Mouse (Mus musculus): Measurements from ENCODE around the gene Fgfbp3. TPM values are rescaled to one million over a fixed set of nuclear protein-coding genes. Genes with fewer than 3 reads are reported as not detected.

Fgfbp3 gene
- polyA plus RNA-seq, 1 experiment: 4.9 TPM

- Histone ChIP-seq H3K36me3 (ENCODE audit: control insufficient read depth, insufficient read depth, low read length) (no peaks in the 10 kb centered on the region), H3K4me3 (ENCODE audit: low read depth, low read length) (no peak overlapping the region), H3K4me1 (ENCODE audit: control insufficient read depth, insufficient read depth, insufficient read length, low read length) (no peaks in the 10 kb centered on the region), H3K27me3 (ENCODE audit: control insufficient read depth, insufficient read depth, low read length) (no peaks in the 10 kb centered on the region), H3K27ac (ENCODE audit: insufficient read depth, low read depth, low read length) (no peak overlapping the region)
- WGBS: 88% methylated on average over 4 of the region's 4 CpGs
- no peak for TF ChIP-seq POLR2A (IDR thresholded peaks at IDR 0.05; ENCODE audit: low read depth, low read length)
- no peak for TF ChIP-seq CTCF (IDR thresholded peaks at IDR 0.05; ENCODE audit: extremely low read depth, insufficient read length, insufficient replicate concordance, low read depth, low read length)
These were observed 16.9 kb upstream of the Fgfbp3 start for GRCm38 (mm10) chr19:36936285-36936684.

DNA sequence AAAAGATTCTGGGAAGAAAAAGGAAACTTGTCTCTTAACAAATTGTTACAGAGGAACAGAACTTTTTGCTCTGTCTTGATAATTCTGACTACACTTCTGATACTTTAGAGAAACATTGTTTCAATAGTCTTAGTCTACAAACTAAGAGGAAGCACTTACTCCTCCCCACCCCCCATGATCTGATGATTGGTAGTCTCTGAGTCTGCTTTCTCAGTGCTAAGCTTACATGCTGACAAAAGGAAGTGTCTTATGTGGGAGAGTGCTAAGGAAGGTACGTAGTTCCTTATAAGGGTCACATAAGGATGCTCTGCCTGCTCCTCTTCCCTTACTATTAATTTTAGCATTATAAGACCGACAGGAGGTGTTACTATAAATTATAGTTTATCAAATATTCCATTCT lies 13.2 kb upstream of the Fgfbp3 start:
- Histone ChIP-seq H3K36me3 (ENCODE audit: control insufficient read depth, insufficient read depth, low read length) (no peaks in the 10 kb centered on the region), H3K27ac (ENCODE audit: insufficient read depth, low read depth, low read length) (no peak overlapping the region), H3K4me1 (ENCODE audit: control insufficient read depth, insufficient read depth, insufficient read length, low read length) (0 out of 2 replicates have a peak, but pooled peaks cover 1% of the 10 kb centered on the region), H3K4me3 (ENCODE audit: low read depth, low read length) (no peak overlapping the region), H3K27me3 (ENCODE audit: control insufficient read depth, insufficient read depth, low read length) (no peaks in the 10 kb centered on the region)
- WGBS: 80% methylated on average over 2 of the region's 2 CpGs
- TF ChIP-seq POLR2A (IDR thresholded peaks at IDR 0.05; ENCODE audit: low read depth, low read length) (no peak), CTCF (IDR thresholded peaks at IDR 0.05; ENCODE audit: extremely low read depth, insufficient read length, insufficient replicate concordance, low read depth, low read length) (no peak)

- H3K36me3 ChIP-seq (ENCODE audit: control insufficient read depth, insufficient read depth, low read length): no peaks in the 10 kb centered on the region
- H3K4me3 ChIP-seq (ENCODE audit: low read depth, low read length): no peak overlapping the region
- H3K27me3 ChIP-seq (ENCODE audit: control insufficient read depth, insufficient read depth, low read length): no peaks in the 10 kb centered on the region
- no peak overlapping the region for H3K27ac ChIP-seq (ENCODE audit: insufficient read depth, low read depth, low read length)
- 0 out of 2 replicates have a peak, but pooled peaks cover 1% of the 10 kb centered on the region for H3K4me1 ChIP-seq (ENCODE audit: control insufficient read depth, insufficient read depth, insufficient read length, low read length)
- no peak for TF ChIP-seq CTCF (IDR thresholded peaks at IDR 0.05; ENCODE audit: extremely low read depth, insufficient read length, insufficient replicate concordance, low read depth, low read length)
- no peak for TF ChIP-seq POLR2A (IDR thresholded peaks at IDR 0.05; ENCODE audit: low read depth, low read length)
These were observed 12.7 kb upstream of the Fgfbp3 start for GRCm38 (mm10) chr19:36932097-36932496.

DNA sequence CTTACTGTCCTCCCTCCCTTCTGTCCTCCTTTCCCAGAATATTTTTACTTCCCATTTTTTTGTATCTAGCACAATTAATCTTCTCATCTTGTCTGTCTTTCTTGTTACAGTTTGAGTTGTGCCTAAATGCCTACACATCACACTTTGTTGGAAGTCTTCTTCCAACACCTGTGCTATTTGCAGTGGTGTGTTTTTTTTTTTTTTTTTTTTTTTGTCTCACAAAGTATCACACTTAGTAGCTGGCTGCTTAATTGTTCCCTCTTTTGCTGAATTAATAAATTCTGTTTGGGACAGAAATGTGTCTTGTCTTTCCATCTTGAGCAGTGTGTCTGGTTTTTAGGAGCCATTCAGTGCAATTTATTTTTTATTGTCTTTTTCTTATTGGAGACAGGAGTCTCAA lies 10.4 kb upstream of the Fgfbp3 start:
- Histone ChIP-seq H3K4me3 (ENCODE audit: low read depth, low read length) (no peak overlapping the region), H3K4me1 (ENCODE audit: control insufficient read depth, insufficient read depth, insufficient read length, low read length) (0 out of 2 replicates have a peak, but pooled peaks cover 1% of the 10 kb centered on the region), H3K36me3 (ENCODE audit: control insufficient read depth, insufficient read depth, low read length) (no peaks in the 10 kb centered on the region), H3K27ac (ENCODE audit: insufficient read depth, low read depth, low read length) (no peak overlapping the region), H3K27me3 (ENCODE audit: control insufficient read depth, insufficient read depth, low read length) (no peaks in the 10 kb centered on the region)
- TF ChIP-seq CTCF (IDR thresholded peaks at IDR 0.05; ENCODE audit: extremely low read depth, insufficient read length, insufficient replicate concordance, low read depth, low read length): no peak
- no peak for TF ChIP-seq POLR2A (IDR thresholded peaks at IDR 0.05; ENCODE audit: low read depth, low read length)

DNA sequence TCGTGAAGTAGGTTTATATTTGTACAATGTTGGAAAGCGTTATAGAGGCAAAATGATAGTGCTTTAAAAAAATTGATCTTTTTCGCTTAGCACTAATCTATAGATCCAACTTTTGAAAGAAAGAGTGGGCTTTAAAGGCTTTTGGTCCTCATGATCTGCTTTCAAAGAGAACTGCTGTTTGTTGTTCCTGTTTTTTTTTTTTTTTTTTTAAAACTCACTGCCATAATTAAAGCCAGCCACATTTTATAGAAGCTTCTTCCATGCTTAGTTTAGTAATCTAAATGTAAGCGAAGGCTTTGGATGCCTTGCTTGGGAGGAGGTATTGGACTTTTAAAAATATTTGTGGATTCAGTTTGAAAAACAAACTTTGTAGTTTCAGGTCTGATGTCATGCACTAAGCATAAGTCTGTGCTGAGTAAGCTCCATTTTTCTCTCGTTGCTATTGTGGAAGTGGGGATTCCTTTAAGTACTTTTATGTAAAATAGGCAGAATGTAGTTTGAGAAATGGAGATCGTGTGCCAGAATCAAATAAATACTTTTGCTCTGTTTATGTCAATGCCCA lies 8.5 kb upstream of the Fgfbp3 start:
- no peaks in the 10 kb centered on the region for H3K36me3 ChIP-seq (ENCODE audit: control insufficient read depth, insufficient read depth, low read length)
- no peak for TF ChIP-seq POLR2A (IDR thresholded peaks at IDR 0.05; ENCODE audit: low read depth, low read length)
- TF ChIP-seq CTCF (IDR thresholded peaks at IDR 0.05; ENCODE audit: extremely low read depth, insufficient read length, insufficient replicate concordance, low read depth, low read length): no peak
- H3K4me3 ChIP-seq (ENCODE audit: low read depth, low read length): no peak overlapping the region
- no peak overlapping the region for H3K27ac ChIP-seq (ENCODE audit: insufficient read depth, low read depth, low read length)
- H3K4me1 ChIP-seq (ENCODE audit: control insufficient read depth, insufficient read depth, insufficient read length, low read length): 0 out of 2 replicates have a peak, but pooled peaks cover 1% of the 10 kb centered on the region
- 79% methylated on average over 6 of the region's 6 CpGs for WGBS
- H3K27me3 ChIP-seq (ENCODE audit: control insufficient read depth, insufficient read depth, low read length): no peaks in the 10 kb centered on the region

DNA sequence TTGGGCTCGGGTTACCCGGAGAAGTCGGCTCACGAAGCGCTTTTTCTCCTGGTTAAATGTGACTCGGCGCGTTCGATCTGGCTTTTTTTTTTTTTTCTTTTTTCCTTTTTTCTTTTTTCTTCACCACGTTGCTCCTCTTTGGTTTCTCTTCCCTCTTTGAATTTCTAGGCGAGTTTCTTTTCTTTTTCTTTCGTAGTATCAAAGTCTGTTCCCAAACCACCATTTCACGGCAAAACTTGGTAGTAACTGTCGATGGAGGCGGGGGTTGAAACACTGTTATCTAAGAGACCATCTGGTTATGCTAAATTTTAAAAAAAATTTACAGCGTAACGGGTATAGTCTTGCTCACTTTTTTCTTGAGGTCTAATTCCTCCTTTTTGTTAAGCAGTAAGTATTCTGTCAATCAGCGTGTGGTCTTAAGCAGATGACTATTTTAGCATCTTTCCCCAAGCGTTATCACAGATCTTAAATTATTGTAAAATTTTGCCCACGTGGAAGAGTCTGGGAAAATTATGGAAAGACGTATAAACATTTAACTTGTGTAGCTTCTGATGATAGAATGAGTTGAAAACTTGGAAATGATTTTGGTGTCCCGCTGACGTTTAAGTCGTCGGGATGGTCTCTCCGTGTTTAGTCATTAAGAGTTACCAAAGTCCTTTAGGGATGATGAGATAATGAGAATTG lies 7.3 kb upstream of the Fgfbp3 start:
- no peak for TF ChIP-seq POLR2A (IDR thresholded peaks at IDR 0.05; ENCODE audit: low read depth, low read length)
- TF ChIP-seq CTCF (IDR thresholded peaks at IDR 0.05; ENCODE audit: extremely low read depth, insufficient read length, insufficient replicate concordance, low read depth, low read length): no peak

GRCm38 (mm10) chr19:36925671-36926552 lies 6.5 kb upstream of the Fgfbp3 start, which contains the start of gene Btaf1:
TSS of gene Btaf1 (plus strand) at chr19:36926079.
- 0 out of 2 replicates have a peak, but pooled peaks cover 1% of the 10 kb centered on the region for H3K4me1 ChIP-seq (ENCODE audit: control insufficient read depth, insufficient read depth, insufficient read length, low read length)
- peak within 1 kb of the TSS; percentile 81 for H3K4me3 ChIP-seq (ENCODE audit: low read depth, low read length)
- no peaks in the 10 kb centered on the region for H3K36me3 ChIP-seq (ENCODE audit: control insufficient read depth, insufficient read depth, low read length)
- H3K27ac ChIP-seq (ENCODE audit: insufficient read depth, low read depth, low read length): peak within 1 kb of the TSS; percentile 85
- peak; percentile 69 for TF ChIP-seq POLR2A (IDR thresholded peaks at IDR 0.05; ENCODE audit: low read depth, low read length)
- no peak for TF ChIP-seq CTCF (IDR thresholded peaks at IDR 0.05; ENCODE audit: extremely low read depth, insufficient read length, insufficient replicate concordance, low read depth, low read length)
- no peaks in the 10 kb centered on the region for H3K27me3 ChIP-seq (ENCODE audit: control insufficient read depth, insufficient read depth, low read length)
- under 1% methylated on average over 98 of the region's 98 CpGs for WGBS

More for the DNA sequence above, 7.3 kb upstream of the Fgfbp3 start:
- Histone ChIP-seq H3K36me3 (ENCODE audit: control insufficient read depth, insufficient read depth, low read length) (no peaks in the 10 kb centered on the region), H3K27ac (ENCODE audit: insufficient read depth, low read depth, low read length) (peak overlapping the region; percentile 85), H3K4me3 (ENCODE audit: low read depth, low read length) (peak overlapping the region; percentile 81), H3K27me3 (ENCODE audit: control insufficient read depth, insufficient read depth, low read length) (no peaks in the 10 kb centered on the region), H3K4me1 (ENCODE audit: control insufficient read depth, insufficient read depth, insufficient read length, low read length) (0 out of 2 replicates have a peak, but pooled peaks cover 1% of the 10 kb centered on the region)
- under 1% methylated on average over 26 of the region's 26 CpGs for WGBS

Measured in small intestine, adult 2 months (tissue).